Mouse (Mus musculus): ENCODE results near the gene Ncam1.

GRCm38 (mm10) chr9:49570033-49570660 lies 228.6 kb downstream of the Ncam1 start:
- TF ChIP-seq CTCF (IDR thresholded peaks at IDR 0.05; ENCODE audit: insufficient read depth, low read depth, low read length) (no peak), POLR2A (IDR thresholded peaks at IDR 0.05; ENCODE audit: insufficient read depth, low read depth, low read length) (no peak)

Data from olfactory bulb, adult 2 months (tissue).